Mouse (Mus musculus) adrenal gland, postnatal 10 days (tissue): ENCODE results near the gene Maml2. TPM values are rescaled to one million over a fixed set of nuclear protein-coding genes. Genes with fewer than 3 reads are reported as not detected.

Experiments used
- DNase-seq: peaks from one replicate; pipeline ENCODE4 v3.0.0; 2021; ENCODE audit warnings: mixed read lengths
- total RNA-seq, 2 experiments: library from RNA; stranded (reverse); gene quantifications; 2 replicates each; pipeline ENCODE4 v1.2.3; 2021

Maml2 gene
- total RNA-seq, 2 experiments from 2014 or later: 7.4 to 9.4 TPM

DNA sequence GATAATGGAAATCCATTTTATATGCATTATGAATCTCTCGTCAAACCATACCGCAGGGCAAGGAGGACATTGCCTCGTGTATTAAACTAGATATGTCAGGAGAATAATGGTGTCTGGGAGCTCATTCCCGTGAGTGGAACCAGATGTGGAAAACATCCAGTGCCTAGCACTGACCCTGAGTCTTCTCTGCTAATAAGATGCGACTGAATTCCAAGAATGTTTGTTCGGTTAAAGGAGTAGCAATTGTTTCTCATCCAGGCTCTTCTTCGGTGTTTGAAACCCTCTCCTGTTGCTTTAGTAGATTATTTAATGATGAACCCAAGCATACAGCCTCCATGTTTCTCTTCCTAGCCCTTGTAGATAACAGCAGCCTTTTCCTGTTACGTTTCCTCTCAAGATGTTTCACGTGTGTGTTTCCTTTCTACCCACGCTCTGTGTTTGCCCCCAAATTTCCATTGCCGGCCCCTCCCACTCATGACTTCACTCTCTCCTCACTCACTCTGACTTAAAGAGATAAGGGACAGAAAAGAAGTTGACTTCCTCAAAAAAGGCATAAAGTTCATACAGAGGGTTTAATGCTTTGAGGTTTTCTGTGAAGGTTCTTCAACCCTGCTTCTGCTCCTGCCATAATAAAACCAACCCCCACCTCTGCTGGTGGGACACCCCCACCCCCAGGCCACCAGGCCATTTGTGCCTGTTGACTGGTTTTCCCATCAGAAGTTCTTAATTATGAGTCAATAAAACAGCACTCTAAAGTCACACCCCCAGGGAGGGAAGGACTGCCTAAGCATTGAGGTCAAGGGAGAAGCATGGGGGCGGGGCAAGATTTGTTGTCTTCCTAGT is 238.9 kb downstream of the Maml2 start:
- DNase-seq: no peak

GRCm38 (mm10) chr9:13538200-13538599 is 240.4 kb downstream of the Maml2 start:
- DNase-seq: no peak

- no peak for DNase-seq
Measured at GRCm38 (mm10) chr9:13539535-13539934, 241.8 kb downstream of the Maml2 start.

- DNase-seq: no peak
Measured at GRCm38 (mm10) chr9:13540227-13540626, 242.5 kb downstream of the Maml2 start.

DNA sequence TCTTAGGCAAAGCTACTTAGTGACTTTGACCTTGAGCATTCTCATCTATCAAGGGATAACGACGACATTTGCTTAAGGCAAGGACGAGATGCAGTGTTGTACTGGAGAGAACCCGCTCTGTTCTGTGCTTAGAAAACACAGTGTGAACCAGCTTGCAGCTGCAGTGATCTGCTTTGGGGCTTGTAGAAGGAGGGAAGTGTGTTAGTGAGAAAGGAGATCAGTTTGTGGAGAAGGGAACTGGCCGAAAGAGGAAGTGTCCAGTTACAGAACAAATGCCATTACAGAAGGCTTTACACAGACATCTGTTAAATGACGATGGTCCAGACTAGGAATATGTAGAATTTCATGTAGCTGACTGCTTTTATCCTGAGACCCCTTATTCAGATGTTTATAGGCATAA is 243.0 kb downstream of the Maml2 start:
- DNase-seq: no peak

DNA sequence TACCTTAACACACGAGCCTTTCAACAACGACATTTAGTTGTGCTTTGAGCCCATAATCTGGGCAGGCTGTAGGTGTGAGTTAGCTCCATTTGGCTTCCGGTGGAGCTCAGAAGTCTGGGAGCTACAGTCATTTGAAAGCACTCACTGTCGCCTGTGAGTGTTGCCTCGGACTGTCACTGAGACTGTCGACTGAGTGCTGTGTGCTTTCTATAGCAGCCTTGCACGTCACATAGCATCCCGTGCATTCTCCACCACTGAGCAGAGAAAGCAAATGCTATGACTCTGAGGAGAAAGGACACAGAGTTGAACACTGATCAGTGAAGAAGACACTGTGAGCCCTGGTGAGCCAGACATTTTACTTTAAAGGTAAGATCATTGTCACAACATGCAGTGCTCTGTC is 245.4 kb downstream of the Maml2 start:
- DNase-seq: no peak

DNA sequence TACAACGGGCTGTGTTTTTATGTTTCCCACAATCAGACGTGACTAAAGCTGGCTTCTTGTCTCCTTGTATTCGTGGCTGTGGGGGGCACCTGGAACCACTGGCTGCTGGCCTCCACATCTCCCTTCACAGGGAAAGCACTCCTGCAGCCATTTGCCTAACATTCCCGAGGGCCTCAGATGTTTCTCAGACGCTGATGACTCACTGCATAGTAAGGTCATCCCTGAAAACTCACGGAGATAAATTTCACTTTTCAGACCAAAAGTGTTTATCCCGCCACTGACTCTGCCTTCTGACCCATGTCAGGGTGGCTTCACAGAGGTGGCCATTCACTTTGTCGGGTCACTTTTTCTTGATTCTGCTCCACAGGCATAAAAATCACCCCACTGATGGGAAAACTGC is 246.4 kb downstream of the Maml2 start:
- DNase-seq: peak; percentile 13

- DNase-seq: no peak
Measured at GRCm38 (mm10) chr9:13545726-13546125, 248.0 kb downstream of the Maml2 start.

DNA sequence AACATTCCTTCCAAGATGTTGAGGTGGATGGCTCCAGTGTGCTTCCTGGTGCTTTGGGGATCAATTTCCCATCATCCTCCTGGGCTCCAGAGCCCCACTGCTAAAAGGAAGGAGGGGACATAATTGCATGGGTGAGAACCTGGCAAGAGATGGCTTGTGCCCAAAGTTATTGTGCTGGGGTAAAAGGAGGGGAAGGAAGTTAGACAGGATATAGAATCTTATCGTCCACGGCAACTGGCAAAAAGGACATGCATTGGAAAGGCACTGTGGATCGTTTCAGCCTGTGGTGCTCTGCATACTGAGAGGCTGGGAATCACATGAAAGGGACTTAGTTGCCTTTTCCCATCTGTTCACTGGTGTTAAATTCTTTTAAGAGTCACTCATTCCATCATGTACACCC is 252.2 kb downstream of the Maml2 start:
- DNase-seq: no peak

DNA sequence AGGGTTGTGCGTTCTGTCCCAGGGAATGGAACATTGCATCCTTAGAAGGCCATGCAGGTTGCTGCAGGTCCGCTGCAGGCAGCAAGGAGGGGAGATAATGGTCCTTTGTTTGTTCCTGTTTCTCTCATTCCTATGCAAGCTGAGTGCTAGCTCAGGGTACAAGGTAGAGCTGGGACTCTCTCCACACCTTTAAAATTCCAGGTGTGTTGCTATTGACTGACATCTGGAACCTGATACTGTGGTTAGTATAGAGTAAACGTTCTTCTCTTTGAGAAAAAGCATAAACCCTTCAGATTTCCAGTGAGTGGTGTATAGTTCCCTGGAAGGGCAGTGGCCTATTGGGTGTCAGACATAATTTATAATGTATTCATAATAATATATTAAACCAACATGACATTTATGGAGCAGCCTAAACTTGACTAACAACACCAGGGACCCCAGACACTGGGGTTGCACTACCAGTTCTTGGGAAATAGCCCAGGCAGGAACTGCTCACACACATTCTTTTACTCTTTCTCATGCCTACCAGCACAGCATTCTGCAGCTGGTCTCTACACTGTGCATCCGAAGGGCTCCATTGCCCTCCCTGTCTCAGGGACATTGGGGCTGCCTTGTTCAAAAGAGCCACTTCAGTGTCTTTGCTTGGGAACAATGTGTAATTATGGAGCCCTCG is 254.8 kb downstream of the Maml2 start:
- no peak for DNase-seq

GRCm38 (mm10) chr9:13554773-13555172 is 257.0 kb downstream of the Maml2 start:
- no peak for DNase-seq

DNA sequence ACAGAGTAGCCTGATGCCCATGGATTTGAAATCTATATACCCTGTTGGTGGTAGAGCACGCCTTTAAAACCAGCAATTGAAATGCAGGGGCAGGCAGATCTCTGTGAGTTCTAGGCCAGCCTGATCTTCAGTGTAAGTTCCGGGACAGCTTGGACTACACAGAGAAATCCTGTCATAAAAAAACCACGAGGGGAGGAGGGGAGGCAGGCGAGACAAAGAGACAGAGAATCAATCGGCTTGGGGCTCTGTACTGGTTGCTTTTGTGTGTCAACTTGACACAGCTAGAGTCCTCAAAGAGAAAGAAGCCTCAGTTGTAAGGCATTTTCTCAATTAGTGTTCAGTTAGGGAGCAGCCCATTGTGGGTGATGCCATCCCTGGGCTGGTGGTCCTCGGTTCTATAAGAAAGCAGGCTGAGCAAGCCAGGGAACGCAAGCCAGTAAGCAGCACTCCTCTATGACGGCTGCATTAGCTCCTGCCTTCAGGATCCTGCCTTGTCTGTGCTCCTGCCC is 258.3 kb downstream of the Maml2 start:
- no peak for DNase-seq

GRCm38 (mm10) chr9:13556696-13557095 is 258.9 kb downstream of the Maml2 start:
- DNase-seq: no peak

DNA sequence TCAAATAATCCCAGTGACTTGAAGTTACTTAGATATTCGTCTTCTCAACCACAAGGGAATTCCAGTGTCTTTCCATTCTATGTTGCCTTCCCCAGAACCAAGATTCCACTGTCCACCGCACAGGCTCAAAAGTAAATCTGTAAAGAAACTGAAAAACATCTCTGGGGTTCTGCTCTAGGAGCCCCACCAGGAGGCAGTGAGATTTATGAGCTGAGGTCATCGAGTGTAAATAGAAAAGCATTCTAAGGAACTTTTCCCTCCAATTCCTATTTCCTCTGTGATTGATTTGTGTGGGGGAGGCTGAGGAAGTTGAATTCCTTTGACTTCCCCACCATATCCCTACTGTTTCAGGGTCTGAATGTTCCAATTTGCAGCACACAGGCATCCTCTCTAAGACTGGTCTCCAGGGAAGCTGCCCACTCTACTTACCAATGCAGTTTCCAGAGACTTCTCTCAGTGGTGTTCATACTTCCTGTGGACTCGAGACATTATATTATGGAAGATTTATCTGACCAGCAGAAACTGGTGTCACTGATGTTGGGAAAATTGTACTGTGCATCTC is 261.1 kb downstream of the Maml2 start:
- DNase-seq: no peak

GRCm38 (mm10) chr9:13560651-13561050 is 262.9 kb downstream of the Maml2 start:
- no peak for DNase-seq

DNA sequence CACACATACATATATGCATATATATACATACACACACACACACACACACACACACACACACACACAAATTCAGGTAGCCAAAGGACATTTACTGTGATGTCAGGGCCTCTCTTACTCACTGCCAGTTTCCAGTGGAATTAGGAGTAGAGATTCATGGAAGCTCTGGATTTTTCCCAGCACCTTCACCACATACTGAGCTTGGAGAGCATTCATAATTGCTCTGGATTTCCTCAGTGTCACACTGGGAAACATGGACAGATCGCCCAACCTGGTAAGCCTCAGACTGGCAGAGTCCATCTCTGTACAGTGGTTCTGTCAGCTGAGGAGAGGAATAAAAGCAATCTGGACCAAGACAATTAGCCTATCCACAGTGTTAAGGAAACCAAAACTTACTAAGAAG is 263.6 kb downstream of the Maml2 start:
- DNase-seq: no peak

- peak; percentile 64 for DNase-seq
Measured at GRCm38 (mm10) chr9:13563475-13564414, 266.0 kb downstream of the Maml2 start.

GRCm38 (mm10) chr9:13565343-13566019 is 267.7 kb downstream of the Maml2 start:
- DNase-seq: no peak

GRCm38 (mm10) chr9:13566154-13566885 is 268.6 kb downstream of the Maml2 start:
- DNase-seq: no peak

DNA sequence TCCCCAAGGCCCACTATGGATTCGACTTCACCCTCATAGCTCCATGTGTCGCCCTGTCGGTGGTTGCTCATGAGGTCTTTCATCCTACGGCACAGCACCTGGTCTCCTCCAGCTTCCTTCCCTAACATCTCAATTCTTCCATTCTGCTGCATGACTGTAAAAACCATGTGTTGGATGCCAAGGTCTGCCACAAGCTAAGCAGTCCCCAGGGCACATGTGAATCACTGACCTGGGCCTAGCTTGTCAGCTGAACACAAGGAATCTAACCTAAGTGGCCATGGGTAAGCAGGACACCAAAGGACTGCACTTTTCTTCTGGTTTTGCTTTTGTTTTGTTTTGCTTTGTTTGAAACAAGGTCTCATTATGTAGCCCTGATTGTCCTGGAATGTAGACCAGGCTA is 271.3 kb downstream of the Maml2 start:
- no peak for DNase-seq

DNA sequence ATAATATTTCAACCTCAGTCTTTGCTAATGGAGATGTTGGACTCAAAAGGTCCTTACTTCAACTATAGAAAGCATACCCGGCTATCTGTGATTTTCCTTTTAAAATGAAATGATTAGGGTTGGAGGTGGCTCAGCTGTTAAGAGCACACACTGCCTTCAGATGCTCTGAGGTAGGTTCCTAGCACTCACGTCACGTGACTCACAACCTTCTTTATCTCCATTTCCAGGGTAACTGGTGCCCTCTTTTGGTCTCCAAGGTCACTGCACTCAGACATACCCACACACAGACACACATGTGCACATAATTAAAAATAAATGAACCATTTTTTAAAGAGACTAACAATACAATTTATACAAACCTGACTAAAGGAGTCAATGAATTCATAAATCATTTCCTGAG is 275.1 kb downstream of the Maml2 start:
- DNase-seq: no peak
